Mouse (Mus musculus) common myeloid progenitor, adult 5-6 weeks (primary cell): ENCODE data around the gene Pramef20. TPM values are rescaled to one million over a fixed set of nuclear protein-coding genes. Genes with fewer than 3 reads are reported as not detected.
A peak's percentile ranks its signal among the peaks of the same experiment; 100 is the strongest.
"Not testable (repeated sequence)": the region's sequence is repeated elsewhere in the genome, so short reads cannot be mapped to it uniquely, and the experiment has no call there.

Experiments used
- ATAC-seq: replicated peaks from 2 replicates; pipeline ENCODE4 v1.8.0; 2016; ENCODE audit warnings: low read depth, mild to moderate bottlenecking, moderate TSS enrichment, inconsistent platforms; ENCODE audit not compliant: poor library complexity, severe bottlenecking
- total RNA-seq: library from RNA; stranded (forward); fragments of 200-1000, 187-1606 nt; gene quantifications from 2 replicates; pipeline ENCODE4 v1.2.3, GENCODE M21; 2017

Pramef20 gene
- not detected in 2 replicates for total RNA-seq

DNA sequence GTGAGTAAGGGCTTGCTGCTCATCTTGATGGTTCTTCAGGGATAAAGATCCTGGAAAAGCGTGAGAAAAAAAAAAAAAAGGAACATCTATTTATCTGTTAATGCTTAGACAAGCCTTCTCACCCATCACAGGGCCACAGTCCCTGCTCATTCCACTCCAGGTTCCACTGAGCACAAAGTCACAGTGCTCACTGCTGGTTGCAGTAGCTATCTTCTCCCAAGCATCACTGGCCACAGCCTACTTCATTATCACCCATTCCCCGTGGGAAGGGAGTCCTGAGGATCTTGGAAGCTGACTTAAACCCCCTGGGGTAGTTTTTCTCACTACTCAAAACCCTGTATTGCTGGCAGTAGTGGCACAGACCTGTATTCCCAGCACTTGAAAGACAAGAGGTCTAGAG, at the start of gene Pramef20:
TSS of gene Pramef20 (minus strand) at position 23 of the 400 bp plus-strand sequence.
- ATAC-seq = no peak

DNA sequence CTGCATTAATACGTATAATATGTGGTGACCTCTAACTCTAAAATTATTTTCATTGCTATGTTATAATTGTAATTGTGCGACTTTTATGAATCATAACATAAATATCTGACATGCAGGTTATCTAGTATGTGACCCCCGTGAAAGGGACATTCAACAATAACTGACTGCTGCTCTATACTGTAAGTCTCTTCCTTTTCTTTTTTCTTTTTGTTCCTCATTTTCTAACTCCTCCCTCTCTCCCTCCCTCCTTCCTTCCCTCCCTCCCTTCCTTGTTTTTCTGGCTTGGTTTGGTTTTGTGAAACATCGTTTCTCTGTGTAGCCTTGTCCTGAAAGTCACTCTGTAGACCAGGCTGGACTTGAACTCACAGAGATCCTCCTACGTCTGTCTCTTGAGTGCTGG, 46.9 kb upstream of the Pramef20 start:
- ATAC-seq = peak; percentile 52

GRCm38 (mm10) chr4:144420644-144421043, 42.9 kb upstream of the Pramef20 start:
- peak; percentile 90 for ATAC-seq

GRCm38 (mm10) chr4:144408290-144408689, 30.6 kb upstream of the Pramef20 start, which contains the start of gene Pramef12:
Pramef12 (minus strand) TSS chr4:144408464.
- ATAC-seq = no peak

- ATAC-seq = no peak
Measured at GRCm38 (mm10) chr4:144406261-144406660, 28.5 kb upstream of the Pramef20 start.

DNA sequence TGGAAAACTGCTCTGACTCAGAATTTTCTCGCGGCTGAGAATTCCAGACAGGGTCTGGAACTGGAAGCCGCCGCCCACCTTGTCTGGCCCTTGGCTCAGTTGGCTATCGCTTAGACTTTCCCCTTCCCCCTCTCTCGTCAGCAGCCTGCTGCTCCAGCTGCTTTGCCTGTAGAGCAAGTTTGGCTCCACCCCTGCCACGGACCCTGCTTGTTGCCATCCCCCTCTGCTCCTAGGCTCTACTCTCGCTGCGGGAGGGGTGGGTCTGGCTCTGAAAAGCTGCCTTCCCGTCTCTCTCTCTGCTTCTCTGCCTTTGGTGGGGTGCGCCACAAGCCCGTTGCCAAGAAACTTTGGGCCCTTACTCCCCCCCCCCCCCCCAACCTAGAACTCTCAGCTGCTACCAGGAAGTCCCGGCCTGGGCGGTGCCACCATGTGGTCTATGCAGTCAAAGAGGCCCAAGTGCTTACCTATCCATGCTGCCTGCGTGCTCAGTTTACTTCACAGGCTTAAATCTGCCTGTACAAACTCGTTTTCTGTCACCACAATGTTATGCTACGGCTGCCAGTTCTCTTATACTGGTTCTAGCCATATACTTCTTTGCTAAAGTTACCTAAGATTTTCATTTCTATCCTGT, 26.8 kb upstream of the Pramef20 start:
- ATAC-seq = peak; percentile 76

GRCm38 (mm10) chr4:144402712-144403111, 25.0 kb upstream of the Pramef20 start:
- peak; percentile 73 for ATAC-seq

- no peak for ATAC-seq
Measured at GRCm38 (mm10) chr4:144396316-144396715, 18.6 kb upstream of the Pramef20 start.

- not testable (repeated sequence) for ATAC-seq
Measured at GRCm38 (mm10) chr4:144357642-144358041, 20.1 kb downstream of the Pramef20 start, which contains the start of gene Gm13119. Gm13119 (plus strand) TSS chr4:144357942.

GRCm38 (mm10) chr4:144335856-144336255, 41.9 kb downstream of the Pramef20 start:
- not testable (repeated sequence) for ATAC-seq

DNA sequence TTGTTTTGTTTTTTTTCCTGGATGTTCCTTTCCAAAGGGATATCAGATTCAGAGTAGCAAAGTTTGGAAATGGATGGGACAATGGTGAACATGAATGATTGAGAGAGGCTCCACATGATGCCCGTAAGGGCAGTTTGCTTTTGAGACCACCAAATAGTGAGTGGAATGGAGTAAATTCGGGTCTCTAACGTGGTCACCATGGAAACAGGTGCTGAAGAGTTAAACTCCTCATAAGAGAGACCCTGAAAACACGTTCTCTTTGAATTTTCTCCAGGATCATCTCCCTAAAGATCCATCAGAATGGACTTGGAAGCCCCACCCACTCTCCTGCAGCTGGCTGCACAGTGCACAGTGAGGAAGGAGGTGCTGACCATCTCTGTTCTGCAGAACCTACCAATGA, 47.8 kb downstream of the Pramef20 start, which contains the start of gene Gm13128:
TSS of gene Gm13128 (plus strand) at position 301 of the 400 bp plus-strand sequence.
- ATAC-seq = not testable (repeated sequence)

Other genes with a start within 250 kb of the Pramef20 start
- not detected in 2 replicates for gene Oog3, start 215.3 kb downstream of the Pramef20 start, total RNA-seq
- gene Oog2, start 187.2 kb downstream of the Pramef20 start, total RNA-seq = not detected in 2 replicates
- gene C87977, start 164.6 kb downstream of the Pramef20 start, total RNA-seq = not detected in 2 replicates
- not detected in 2 replicates for gene Pramel5, start 97.4 kb downstream of the Pramef20 start, total RNA-seq
- not detected in 2 replicates for gene Gm13128, start 47.7 kb downstream of the Pramef20 start, total RNA-seq
- not detected in 2 replicates for gene Gm13119, start 20.0 kb downstream of the Pramef20 start, total RNA-seq
- gene Pramef12, start 30.5 kb upstream of the Pramef20 start, total RNA-seq = not detected in 2 replicates
- gene 1700012P22Rik, start 60.8 kb upstream of the Pramef20 start, total RNA-seq = not detected in 2 replicates
- not detected in 2 replicates for gene Gm9944, start 75.4 kb upstream of the Pramef20 start, total RNA-seq
- not detected in 2 replicates for gene Aadacl3, start 85.8 kb upstream of the Pramef20 start, total RNA-seq
- not detected in 2 replicates for gene 9430007A20Rik, start 141.9 kb upstream of the Pramef20 start, total RNA-seq
- not detected in 2 replicates for gene Gm13124, start 187.2 kb upstream of the Pramef20 start, total RNA-seq
- gene Aadacl4, start 235.8 kb upstream of the Pramef20 start, total RNA-seq = not detected in 2 replicates